Mouse (Mus musculus) liver, embryonic 15.5 days (tissue): ENCODE data around the gene Tent5a. TPM values are rescaled to one million over a fixed set of nuclear protein-coding genes. Genes with fewer than 3 reads are reported as not detected.

Source experiments
- ATAC-seq: fragments of 200-750 bp; cut with Nextera tagmentation; 2 replicates; pipeline ENCODE4 v1.8.0; 2017; ENCODE audit warnings: moderate number of reproducible peaks, mild to moderate bottlenecking, moderate library complexity; ENCODE audit not compliant: insufficient read depth
- H3K27ac ChIP-seq: fragments of 300-500 bp; sonication (generic); replicated peaks from 2 replicates; pipeline ENCODE4 v1.5.1; 2015; ENCODE audit warnings: mild to moderate bottlenecking, inconsistent platforms
- H3K27me3 ChIP-seq: fragments of 300-500 bp; sonication (generic); 2 replicates; pipeline ENCODE4 v1.6.1; 2015; ENCODE audit warnings: mild to moderate bottlenecking, inconsistent platforms
- H3K36me3 ChIP-seq: fragments of 300-500 bp; sonication (generic); replicated peaks from 2 replicates; pipeline ENCODE4 v1.6.1; 2015; ENCODE audit warnings: moderate library complexity, mild to moderate bottlenecking, inconsistent platforms
- H3K4me1 ChIP-seq: fragments of 300-500 bp; sonication (generic); replicated peaks from 2 replicates; pipeline ENCODE4 v1.6.1; 2015; ENCODE audit warnings: inconsistent platforms
- H3K4me2 ChIP-seq: fragments of 300-500 bp; sonication (generic); 2 replicates; pipeline ENCODE4 v1.6.1; 2015; ENCODE audit warnings: moderate library complexity, mild to moderate bottlenecking, inconsistent platforms
- H3K4me3 ChIP-seq: fragments of 300-500 bp; sonication (generic); replicated peaks from 2 replicates; pipeline ENCODE4 v1.5.1; 2015; ENCODE audit warnings: mild to moderate bottlenecking, inconsistent platforms
- H3K9ac ChIP-seq: fragments of 300-500 bp; sonication (generic); 2 replicates; pipeline ENCODE4 v1.6.1; 2015; ENCODE audit warnings: moderate library complexity, mild to moderate bottlenecking, inconsistent platforms
- H3K9me3 ChIP-seq: fragments of 300-500 bp; sonication (generic); replicated peaks from 2 replicates; pipeline ENCODE4 v1.6.1; 2016; ENCODE audit warnings: inconsistent platforms
- WGBS: fragments of 180-500 bp; shearing (Covaris S2); methylation state at CpG from one replicate; pipeline ENCODE4 v1.1.7; 2015; ENCODE audit warnings: mixed read lengths; ENCODE audit not compliant: insufficient replicate concordance; 5-methylcytosine and 5-hydroxymethylcytosine counted together
- polyA plus RNA-seq: library from polyadenylated mRNA; unstranded; fragments of >200 nt; fragmentation: Nextera tagmentation; extraction: Ambion mirVana; gene quantifications from 2 replicates; pipeline ENCODE4 v1.2.1, GENCODE M21; 2015

Gene Tent5a
- polyA plus RNA-seq = 13.4 and 16.4 TPM in 2 replicates

DNA sequence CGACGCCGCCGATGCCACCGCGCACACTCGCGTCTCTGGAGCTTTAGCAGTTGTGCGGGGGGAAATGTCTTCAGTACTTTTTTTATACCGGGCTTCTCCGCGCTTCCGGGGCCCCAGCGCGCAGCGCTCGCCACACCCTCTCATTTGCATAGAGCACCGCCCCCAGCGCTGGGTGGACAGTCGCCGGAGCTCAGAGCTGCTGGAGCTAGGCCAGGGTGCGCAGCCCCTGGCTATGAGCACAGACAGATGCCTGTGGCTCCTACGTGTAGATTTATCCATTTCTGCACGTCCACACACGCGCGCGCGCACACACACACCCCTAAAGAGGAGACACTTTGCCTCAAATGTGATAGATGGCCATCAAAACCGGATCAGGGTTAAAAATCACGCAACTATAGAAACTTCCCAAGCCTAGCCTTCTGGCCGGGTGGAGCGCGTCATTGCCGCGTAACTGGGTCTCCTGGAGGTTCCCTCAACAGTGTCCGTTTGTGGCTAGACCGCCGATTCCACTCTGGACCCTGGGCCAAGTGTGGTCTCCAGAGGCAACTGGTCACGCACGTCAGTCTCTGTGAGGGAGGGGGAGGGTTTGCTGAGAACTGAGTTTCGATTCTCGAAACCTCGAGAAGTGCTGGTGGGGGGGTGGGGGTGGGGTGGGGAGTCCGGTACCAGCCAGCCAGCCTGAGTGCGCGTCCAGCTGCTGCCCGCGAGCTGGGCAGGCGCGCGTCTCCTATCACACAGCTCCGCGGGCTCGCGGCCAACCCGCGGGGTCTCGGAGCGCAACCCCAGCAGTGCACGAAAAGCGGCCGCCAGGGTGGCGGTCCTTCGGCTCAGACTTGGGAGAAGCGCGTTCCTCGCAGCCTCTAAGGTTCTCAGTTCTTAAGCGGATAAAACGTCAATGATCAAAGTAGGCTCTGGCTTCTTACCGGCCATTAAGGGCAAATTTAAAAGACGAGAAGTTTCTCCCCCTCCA lies at the start of gene Tent5a:
Tent5a (minus strand) TSS at position 107 of the 970 bp plus-strand sequence.
- Histone ChIP-seq H3K4me3 (peak within 1 kb of the TSS; percentile 69), H3K36me3 (no peaks in the 10 kb centered on the region), H3K27ac (peak within 1 kb of the TSS; percentile 81), H3K9me3 (no peaks in the 10 kb centered on the region), H3K4me1 (peaks cover 20% of the 10 kb centered on the region), H3K9ac (peak within 1 kb of the TSS; percentile 63), H3K27me3 (peaks cover 15% of the 10 kb centered on the region), H3K4me2 (peak within 1 kb of the TSS; percentile 78)
- peak; percentile 88 for ATAC-seq
- WGBS = under 1% methylated on average over 72 of the region's 72 CpGs

DNA sequence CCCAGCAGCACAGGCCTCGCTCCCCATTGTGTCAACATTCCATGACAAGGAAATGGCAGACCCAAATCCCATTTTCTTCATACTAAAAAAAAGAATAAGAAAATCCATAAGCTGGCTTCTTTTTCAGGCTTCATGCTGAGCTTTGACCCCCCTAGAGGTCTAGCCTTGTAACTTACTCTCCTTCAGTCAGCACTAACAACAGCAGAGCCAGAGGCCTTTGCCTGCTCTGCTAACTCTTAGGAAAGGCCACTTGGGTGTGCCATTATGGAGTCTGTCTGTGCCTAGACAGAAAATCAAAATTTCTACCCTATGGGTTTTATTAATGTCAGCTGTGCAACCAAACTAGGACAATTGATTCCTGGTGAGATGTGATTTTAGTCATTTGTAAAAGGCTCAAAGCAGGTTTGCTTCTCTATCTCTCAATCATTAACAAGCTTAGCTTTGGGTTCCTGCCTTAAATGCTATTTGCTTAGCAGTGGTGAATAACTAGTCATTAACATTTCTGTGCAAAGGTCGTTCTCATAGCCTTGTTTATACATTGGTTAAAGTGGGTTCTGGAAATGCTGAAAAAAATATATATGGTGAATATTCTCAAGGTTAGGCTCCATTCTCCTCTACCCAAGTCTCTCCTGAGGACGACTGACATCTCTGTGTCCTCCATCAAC lies 49.6 kb upstream of the Tent5a start:
- H3K27ac ChIP-seq = no peak overlapping the region
- ATAC-seq = no peak; the same call in 1 of the 2 replicates
- no peaks in the 10 kb centered on the region for H3K9me3 ChIP-seq
- H3K9ac ChIP-seq = no peak overlapping the region
- no peak overlapping the region for H3K4me2 ChIP-seq
- H3K27me3 ChIP-seq = no peaks in the 10 kb centered on the region
- H3K4me1 ChIP-seq = no peaks in the 10 kb centered on the region
- H3K36me3 ChIP-seq = no peaks in the 10 kb centered on the region
- 57% methylated on average over 3 of the region's 3 CpGs for WGBS
- H3K4me3 ChIP-seq = no peak overlapping the region

DNA sequence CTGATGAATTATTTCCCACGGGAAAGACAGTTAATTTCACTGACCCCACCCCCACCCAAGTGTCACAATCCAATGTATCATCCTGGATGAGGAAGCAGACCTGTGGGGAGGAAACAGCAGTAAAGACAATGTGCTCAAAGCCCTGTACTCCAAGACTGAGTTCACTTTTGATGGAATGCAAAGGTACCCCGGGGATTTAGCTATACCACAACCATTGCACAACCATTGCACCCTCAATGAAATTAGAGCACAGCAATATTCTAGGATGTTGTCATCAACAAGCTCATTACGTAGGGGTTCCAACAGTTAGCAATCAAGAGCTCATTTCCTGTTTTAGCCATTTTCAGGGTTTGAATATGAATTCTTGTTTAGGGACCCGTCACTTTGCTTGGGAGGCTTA lies 48.0 kb upstream of the Tent5a start:
- Histone ChIP-seq H3K27me3 (no peaks in the 10 kb centered on the region), H3K9me3 (no peaks in the 10 kb centered on the region), H3K4me1 (no peaks in the 10 kb centered on the region), H3K4me2 (no peak overlapping the region), H3K4me3 (no peak overlapping the region), H3K36me3 (no peaks in the 10 kb centered on the region), H3K9ac (no peak overlapping the region), H3K27ac (no peak overlapping the region)
- ATAC-seq = no peak
- WGBS = 43% methylated on average over 4 of the region's 4 CpGs

DNA sequence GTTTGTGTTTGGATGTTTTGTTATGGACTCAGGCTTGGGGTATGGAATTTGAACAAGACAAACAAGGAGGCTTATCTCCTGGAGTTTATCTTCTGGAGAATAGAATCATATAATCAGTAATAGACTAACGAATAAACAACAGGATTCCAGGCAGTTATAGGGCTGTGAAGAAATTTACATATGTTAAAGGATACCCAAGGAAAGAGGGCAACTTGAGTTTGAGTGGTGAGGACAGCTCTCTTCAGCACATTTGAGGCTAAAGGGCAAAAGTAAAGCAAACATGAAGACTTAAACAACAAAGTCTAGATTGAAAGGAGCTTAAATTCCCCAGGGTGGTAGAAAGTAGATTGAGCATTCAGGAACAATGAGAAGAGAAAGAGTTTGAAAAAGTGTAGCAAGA lies 44.9 kb upstream of the Tent5a start:
- Histone ChIP-seq H3K4me2 (no peak overlapping the region), H3K27me3 (no peaks in the 10 kb centered on the region), H3K36me3 (no peaks in the 10 kb centered on the region), H3K9ac (no peak overlapping the region), H3K4me1 (no peaks in the 10 kb centered on the region), H3K9me3 (no peaks in the 10 kb centered on the region), H3K4me3 (no peak overlapping the region), H3K27ac (no peak overlapping the region)
- WGBS = 37% methylated on average over 1 of the region's 1 CpGs
- ATAC-seq = no peak

DNA sequence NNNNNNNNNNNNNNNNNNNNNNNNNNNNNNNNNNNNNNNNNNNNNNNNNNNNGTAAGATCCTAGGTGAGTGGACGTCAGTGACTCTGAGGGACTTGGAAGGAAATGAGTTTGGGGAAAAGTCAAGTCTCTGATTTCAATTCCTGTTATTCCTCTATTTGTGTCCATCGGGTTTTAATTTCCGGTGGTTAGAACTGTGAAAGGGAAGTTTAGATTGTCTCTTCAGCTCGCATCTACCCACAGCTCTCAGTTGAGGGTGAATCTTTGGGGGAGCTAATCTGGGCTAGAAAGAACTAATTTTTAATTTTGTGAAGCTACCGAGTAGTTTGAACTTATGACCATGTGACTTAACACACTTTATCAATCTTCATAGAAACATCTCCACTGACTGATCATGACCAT lies 42.4 kb upstream of the Tent5a start:
- Histone ChIP-seq H3K4me3 (no peak overlapping the region), H3K27ac (no peak overlapping the region), H3K27me3 (no peaks in the 10 kb centered on the region), H3K4me1 (no peaks in the 10 kb centered on the region), H3K9ac (no peak overlapping the region), H3K36me3 (no peaks in the 10 kb centered on the region), H3K9me3 (no peaks in the 10 kb centered on the region), H3K4me2 (no peak overlapping the region)
- no peak for ATAC-seq
- 53% methylated on average over 5 of the region's 5 CpGs for WGBS

DNA sequence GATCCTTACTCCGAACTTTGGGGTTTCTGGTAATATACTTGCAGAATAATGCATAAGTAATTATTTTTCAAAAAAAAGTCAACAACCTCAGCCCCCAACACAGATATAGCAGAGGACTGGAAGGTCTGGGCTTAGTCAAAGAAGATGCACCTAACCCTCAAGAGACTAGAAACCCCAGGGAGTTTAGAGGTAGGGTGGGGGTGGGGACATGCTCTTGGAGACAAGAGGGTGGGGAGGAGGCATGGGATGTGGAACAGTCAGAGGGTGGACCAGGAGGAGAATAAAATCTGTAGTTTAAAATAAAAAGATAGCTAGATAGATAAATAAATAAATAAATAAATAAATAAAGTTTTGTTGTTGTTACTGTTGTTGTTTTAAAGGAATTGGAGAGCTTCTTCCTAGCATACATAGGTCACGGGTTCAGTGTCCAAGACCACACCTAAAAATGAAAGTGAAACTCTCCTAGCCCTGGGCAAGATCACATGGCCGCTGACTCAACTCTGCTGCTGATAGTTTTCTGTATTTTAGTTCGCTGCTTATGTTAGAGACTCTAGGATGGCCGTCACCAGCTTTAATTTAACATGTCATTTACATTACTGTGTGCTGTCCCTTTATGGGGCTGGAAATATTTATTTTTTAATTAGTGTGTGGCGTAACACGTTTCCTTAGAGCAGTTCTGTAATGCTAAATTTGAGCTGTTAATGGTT lies 30.2 kb upstream of the Tent5a start:
- Histone ChIP-seq H3K27me3 (no peaks in the 10 kb centered on the region), H3K9ac (no peak overlapping the region), H3K4me3 (no peak overlapping the region), H3K9me3 (no peaks in the 10 kb centered on the region), H3K36me3 (no peaks in the 10 kb centered on the region), H3K4me1 (no peaks in the 10 kb centered on the region), H3K27ac (no peak overlapping the region), H3K4me2 (no peak overlapping the region)
- WGBS = 61% methylated on average over 7 of the region's 7 CpGs
- ATAC-seq = no peak

DNA sequence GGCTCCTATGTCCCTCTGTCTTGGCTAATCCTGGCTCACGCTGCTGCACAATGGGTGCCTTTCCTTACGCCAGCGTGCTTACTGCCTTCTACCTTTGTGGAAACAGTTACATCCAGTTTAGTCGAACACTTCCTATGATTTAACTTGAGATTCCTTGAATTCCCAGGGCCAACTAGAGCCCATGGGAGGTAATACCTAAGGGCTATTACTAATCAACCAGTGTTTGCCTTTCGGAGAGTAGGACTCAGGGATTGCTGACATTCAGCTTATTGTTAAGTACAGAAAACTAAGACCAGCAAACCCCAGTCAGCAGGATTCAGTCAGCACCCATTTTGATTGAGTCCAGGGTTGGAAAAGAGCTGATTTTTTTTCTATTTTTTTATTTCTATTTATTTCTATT lies 28.4 kb upstream of the Tent5a start:
- Histone ChIP-seq H3K9ac (no peak overlapping the region), H3K27ac (no peak overlapping the region), H3K4me3 (no peak overlapping the region), H3K27me3 (no peaks in the 10 kb centered on the region), H3K36me3 (no peaks in the 10 kb centered on the region), H3K9me3 (no peaks in the 10 kb centered on the region), H3K4me1 (no peaks in the 10 kb centered on the region), H3K4me2 (no peak overlapping the region)
- no peak for ATAC-seq
- 64% methylated on average over 5 of the region's 5 CpGs for WGBS

DNA sequence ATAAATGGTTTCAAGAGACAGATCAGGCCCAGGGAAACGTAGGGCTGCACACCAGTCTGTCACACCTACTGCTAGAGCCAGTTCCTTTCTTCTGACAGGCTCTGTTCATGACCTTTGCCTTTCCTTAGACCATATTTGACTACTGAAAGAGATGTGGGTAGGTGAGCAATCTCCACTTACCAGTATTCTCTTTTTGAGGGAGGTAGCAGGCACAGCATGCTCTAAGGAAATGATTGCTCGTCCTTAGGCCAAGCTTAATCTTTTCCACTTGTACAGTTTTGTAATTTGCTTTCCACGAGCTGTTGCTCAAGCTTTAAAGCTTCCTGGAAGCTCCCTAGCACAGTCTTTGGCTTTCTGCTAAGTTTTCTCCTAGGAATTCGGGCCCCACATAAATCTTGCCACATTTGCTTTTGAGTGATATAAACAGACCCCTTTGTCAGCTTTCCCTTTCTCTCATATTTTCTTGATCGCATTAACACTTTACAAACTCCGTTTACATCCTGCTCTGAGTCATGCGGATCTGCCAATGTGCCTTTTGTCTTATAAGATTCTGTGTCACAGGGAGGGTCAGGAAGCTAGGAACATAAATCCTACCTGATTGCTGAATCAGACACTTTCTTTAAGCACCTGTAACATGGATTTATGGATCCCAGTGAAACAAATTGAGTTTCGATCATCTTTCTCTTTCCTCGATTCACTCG lies 20.8 kb upstream of the Tent5a start:
- Histone ChIP-seq H3K4me1 (no peaks in the 10 kb centered on the region), H3K9me3 (no peaks in the 10 kb centered on the region), H3K27me3 (no peaks in the 10 kb centered on the region), H3K9ac (no peak overlapping the region), H3K36me3 (no peaks in the 10 kb centered on the region), H3K4me3 (no peak overlapping the region), H3K4me2 (no peak overlapping the region), H3K27ac (no peak overlapping the region)
- WGBS = 60% methylated on average over 10 of the region's 10 CpGs
- no peak for ATAC-seq

DNA sequence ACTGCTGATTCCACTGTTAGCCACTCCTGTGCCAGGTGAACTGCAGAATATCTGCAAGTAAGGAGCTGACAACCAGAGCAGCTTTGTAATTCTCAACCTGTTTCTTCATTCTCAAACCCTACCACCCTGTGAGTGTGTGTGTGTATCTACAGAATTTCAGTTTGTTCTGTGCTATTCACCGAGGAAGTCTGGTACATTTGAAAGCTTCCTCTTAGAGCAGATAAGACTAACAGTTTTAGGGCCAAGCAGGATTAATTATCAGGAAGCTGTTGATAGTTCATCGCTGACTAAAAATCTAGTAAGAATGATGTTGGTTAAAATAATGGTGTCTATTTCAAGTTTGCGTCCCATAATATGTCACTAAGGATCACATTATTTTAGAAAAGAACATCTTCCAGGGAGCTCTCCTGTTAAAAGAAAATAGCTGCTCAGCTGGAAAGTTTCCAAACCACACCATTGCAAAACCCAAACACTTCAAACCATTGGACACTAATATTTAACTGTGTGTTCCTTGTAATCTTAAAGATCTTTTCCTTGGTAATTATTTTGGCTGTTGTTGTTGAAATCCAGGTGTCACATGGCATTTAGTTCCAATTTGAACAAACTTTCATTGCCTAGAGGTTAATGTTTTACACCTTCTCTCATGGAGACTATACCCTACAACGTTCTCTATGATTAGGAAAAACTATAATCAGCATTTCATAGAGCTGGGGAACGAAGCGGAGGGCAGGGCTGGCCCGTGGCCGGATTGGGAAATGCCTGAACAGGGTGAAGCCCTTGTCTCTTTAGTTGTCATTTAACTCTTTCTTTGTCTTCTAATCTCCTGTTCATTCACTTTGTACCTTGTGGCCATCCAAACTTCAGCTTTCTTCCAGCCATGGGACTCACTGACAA lies 16.0 kb upstream of the Tent5a start:
- no peak overlapping the region for H3K4me3 ChIP-seq
- no peaks in the 10 kb centered on the region for H3K27me3 ChIP-seq
- no peak overlapping the region for H3K27ac ChIP-seq
- no peaks in the 10 kb centered on the region for H3K9me3 ChIP-seq
- H3K9ac ChIP-seq = no peak overlapping the region
- no peak for ATAC-seq
- 22% methylated on average over 8 of the region's 8 CpGs for WGBS
- H3K36me3 ChIP-seq = no peaks in the 10 kb centered on the region
- H3K4me2 ChIP-seq = no peak overlapping the region
- no peaks in the 10 kb centered on the region; the same call in 1 of the 2 replicates for H3K4me1 ChIP-seq

DNA sequence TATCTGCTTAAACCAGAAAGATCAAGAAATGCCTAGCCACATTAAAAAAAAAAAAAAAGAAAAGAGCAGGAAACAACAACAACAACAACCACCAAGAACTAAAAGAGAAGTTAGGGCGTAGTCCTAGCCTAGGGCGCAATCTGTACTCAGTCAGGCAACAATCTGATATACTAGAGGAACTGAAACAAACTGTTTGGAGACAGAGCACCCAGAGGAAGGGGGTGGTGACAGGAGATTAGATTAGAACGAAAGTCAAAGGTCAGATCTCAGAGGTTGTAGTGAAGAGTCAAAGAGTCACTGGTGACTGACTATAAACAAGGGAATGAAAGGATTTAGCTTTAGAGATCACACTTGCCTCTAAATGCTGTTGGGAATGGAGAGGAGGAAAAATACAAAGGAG lies 13.2 kb upstream of the Tent5a start:
- no peaks in the 10 kb centered on the region for H3K9me3 ChIP-seq
- H3K27me3 ChIP-seq = no peaks in the 10 kb centered on the region
- no peak overlapping the region for H3K9ac ChIP-seq
- no peak overlapping the region for H3K4me2 ChIP-seq
- peak; percentile 61; the same call in 1 of the 2 replicates for ATAC-seq
- no peaks in the 10 kb centered on the region for H3K36me3 ChIP-seq
- no peaks in the 10 kb centered on the region; the same call in 1 of the 2 replicates for H3K4me1 ChIP-seq
- H3K4me3 ChIP-seq = no peak overlapping the region
- WGBS = 12% methylated on average over 3 of the region's 3 CpGs
- H3K27ac ChIP-seq = no peak overlapping the region
